Mouse (Mus musculus): Measurements from ENCODE around the gene Polr2i. TPM values are rescaled to one million over a fixed set of nuclear protein-coding genes. Genes with fewer than 3 reads are reported as not detected.
A peak's percentile ranks its signal among the peaks of the same experiment; 100 is the strongest.

The Polr2i gene
- polyA plus RNA-seq, 1 experiment from 2014 or later = 145 TPM

DNA sequence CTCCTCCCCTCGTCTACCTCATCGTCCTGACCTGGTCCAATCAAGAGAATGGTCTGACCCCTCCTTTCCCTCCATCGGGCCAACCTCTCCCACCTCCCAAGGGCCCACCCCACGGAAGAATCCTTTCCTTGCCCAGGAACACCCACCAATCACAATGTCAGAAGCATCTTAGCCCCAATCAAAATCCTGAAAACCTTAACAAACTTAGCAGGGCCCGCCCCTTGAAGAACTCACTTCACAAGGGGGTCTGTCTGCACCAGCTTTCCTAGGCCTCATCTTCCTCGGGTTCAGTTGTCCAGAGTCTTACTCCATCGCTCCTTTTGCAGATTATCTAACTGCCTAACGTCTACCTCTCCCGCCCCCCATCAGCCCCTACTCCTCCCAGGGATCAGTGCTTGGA lies 38.7 kb upstream of the Polr2i start:
- 34% methylated on average over 9 of the region's 9 CpGs for WGBS
- H3K4me1 ChIP-seq (ENCODE audit: control insufficient read depth in 2 of 2, insufficient read depth in 2 of 2, low read length in 2 of 2) = peaks cover 9 to 12% of the 10 kb centered on the region in 2 experiments
- H3K36me3 ChIP-seq (ENCODE audit: control insufficient read depth, insufficient read depth, low read length) = peaks cover 48% of the 10 kb centered on the region
- no peaks in the 10 kb centered on the region for H3K27me3 ChIP-seq (ENCODE audit: control insufficient read depth, insufficient read depth, low read length)
- peak overlapping the region; percentile 71 to 75; a peak in 3 of 4 replicates for H3K4me3 ChIP-seq (ENCODE audit: control insufficient read depth in 1 of 2, insufficient read depth in 1 of 2, low read depth in 1 of 2, low read length in 2 of 2)
- H3K4me2 ChIP-seq (ENCODE audit: low read length) = peak overlapping the region; percentile 87
- no peak for ATAC-seq (ENCODE audit: insufficient number of reproducible peaks, insufficient read depth, low FRiP score, low read depth)
- no peaks in the 10 kb centered on the region for H3K9me3 ChIP-seq (ENCODE audit: control insufficient read depth, low read length)
- H3K27ac ChIP-seq (replicated peaks in 1 of 2; ENCODE audit: control insufficient read depth in 1 of 2, insufficient read depth in 1 of 2, low read depth in 2 of 2, low read length in 2 of 2) = no peak overlapping the region
- H3K9ac ChIP-seq (ENCODE audit: low read length) = peak overlapping the region; percentile 64

- Histone ChIP-seq H3K4me1 (ENCODE audit: control insufficient read depth in 2 of 2, insufficient read depth in 2 of 2, low read length in 2 of 2) (peaks cover 12 to 16% of the 10 kb centered on the region in 2 experiments), H3K4me3 (ENCODE audit: control insufficient read depth in 1 of 2, insufficient read depth in 1 of 2, low read depth in 1 of 2, low read length in 2 of 2) (peak overlapping the region; percentile 71 to 75), H3K9ac (ENCODE audit: low read length) (peak overlapping the region; percentile 86), H3K9me3 (ENCODE audit: control insufficient read depth, low read length) (no peaks in the 10 kb centered on the region), H3K36me3 (ENCODE audit: control insufficient read depth, insufficient read depth, low read length) (peaks cover 42% of the 10 kb centered on the region), H3K27ac (replicated peaks in 1 of 2; ENCODE audit: control insufficient read depth in 1 of 2, insufficient read depth in 1 of 2, low read depth in 2 of 2, low read length in 2 of 2) (peak overlapping the region in 1 of 2 experiments; percentile 87; a peak in 2 of 4 replicates), H3K4me2 (ENCODE audit: low read length) (peak overlapping the region; percentile 87), H3K27me3 (ENCODE audit: control insufficient read depth, insufficient read depth, low read length) (no peaks in the 10 kb centered on the region)
- 1% methylated on average over 26 of the region's 26 CpGs for WGBS
- peak; percentile 52 for ATAC-seq (ENCODE audit: insufficient number of reproducible peaks, insufficient read depth, low FRiP score, low read depth)
These were observed 38.1 kb upstream of the Polr2i start for GRCm38 (mm10) chr7:30193581-30194100.

DNA sequence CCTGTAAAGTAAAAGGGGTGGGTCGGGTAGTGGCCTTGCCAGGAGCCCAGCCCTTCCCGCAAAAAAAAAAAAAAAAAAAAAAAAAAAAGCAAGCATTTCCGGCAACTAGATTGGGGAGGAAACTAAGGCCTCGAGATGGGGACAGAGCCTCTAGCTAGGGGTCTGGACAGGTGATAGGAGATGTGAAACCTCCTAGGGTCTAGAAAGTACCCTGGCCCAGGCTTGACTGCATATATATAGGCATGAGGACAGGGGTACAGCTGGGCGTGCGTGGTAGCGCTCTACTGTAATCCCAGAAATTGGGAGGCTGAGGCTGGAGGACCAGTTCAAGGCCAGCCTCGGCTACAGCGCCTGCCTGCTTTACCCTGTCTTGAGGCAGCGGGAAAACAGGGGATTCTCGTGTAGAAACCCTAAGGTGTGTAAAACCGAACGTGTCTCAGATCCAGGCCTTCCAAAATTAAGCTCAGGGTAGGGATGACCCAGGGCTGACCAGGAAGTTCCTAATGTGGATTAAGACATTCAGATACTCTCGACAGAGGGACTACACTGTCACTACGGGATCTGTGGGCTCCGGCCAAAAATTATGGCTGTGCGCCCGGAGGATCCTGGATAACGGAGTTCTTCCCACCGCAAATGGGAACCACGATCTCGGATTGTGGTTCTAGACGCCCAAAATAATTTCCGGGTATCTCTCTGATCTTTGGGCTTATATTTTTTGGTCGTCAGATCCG lies 37.5 kb upstream of the Polr2i start:
- Histone ChIP-seq H3K9me3 (ENCODE audit: control insufficient read depth, low read length) (no peaks in the 10 kb centered on the region), H3K9ac (ENCODE audit: low read length) (peak overlapping the region; percentile 86), H3K36me3 (ENCODE audit: control insufficient read depth, insufficient read depth, low read length) (peaks cover 36% of the 10 kb centered on the region), H3K4me2 (ENCODE audit: low read length) (peak overlapping the region; percentile 87), H3K4me1 (ENCODE audit: control insufficient read depth in 2 of 2, insufficient read depth in 2 of 2, low read length in 2 of 2) (peaks cover 12 to 16% of the 10 kb centered on the region in 2 experiments), H3K27me3 (ENCODE audit: control insufficient read depth, insufficient read depth, low read length) (no peaks in the 10 kb centered on the region), H3K27ac (replicated peaks in 1 of 2; ENCODE audit: control insufficient read depth in 1 of 2, insufficient read depth in 1 of 2, low read depth in 2 of 2, low read length in 2 of 2) (peak overlapping the region; percentile 80 to 87), H3K4me3 (ENCODE audit: control insufficient read depth in 1 of 2, insufficient read depth in 1 of 2, low read depth in 1 of 2, low read length in 2 of 2) (peak overlapping the region; percentile 71 to 75)
- under 1% methylated on average over 26 of the region's 26 CpGs for WGBS
- peak; percentile 8; the same call in 1 of the 2 replicates for ATAC-seq (ENCODE audit: insufficient number of reproducible peaks, insufficient read depth, low FRiP score, low read depth)

- WGBS = 0% methylated on average over 28 of the region's 28 CpGs
- Histone ChIP-seq H3K27ac (replicated peaks in 1 of 2; ENCODE audit: control insufficient read depth in 1 of 2, insufficient read depth in 1 of 2, low read depth in 2 of 2, low read length in 2 of 2) (peak overlapping the region; percentile 80 to 87), H3K4me2 (ENCODE audit: low read length) (peak overlapping the region; percentile 87), H3K36me3 (ENCODE audit: control insufficient read depth, insufficient read depth, low read length) (peaks cover 29% of the 10 kb centered on the region), H3K27me3 (ENCODE audit: control insufficient read depth, insufficient read depth, low read length) (no peaks in the 10 kb centered on the region), H3K9me3 (ENCODE audit: control insufficient read depth, low read length) (no peaks in the 10 kb centered on the region), H3K9ac (ENCODE audit: low read length) (peak overlapping the region; percentile 86), H3K4me3 (ENCODE audit: control insufficient read depth in 1 of 2, insufficient read depth in 1 of 2, low read depth in 1 of 2, low read length in 2 of 2) (peak overlapping the region; percentile 71 to 75), H3K4me1 (ENCODE audit: control insufficient read depth in 2 of 2, insufficient read depth in 2 of 2, low read length in 2 of 2) (peaks cover 12 to 16% of the 10 kb centered on the region in 2 experiments)
- ATAC-seq (ENCODE audit: insufficient number of reproducible peaks, insufficient read depth, low FRiP score, low read depth) = peak; percentile 88
These were observed 36.9 kb upstream of the Polr2i start for GRCm38 (mm10) chr7:30194884-30195283.

GRCm38 (mm10) chr7:30195461-30195860 lies 36.3 kb upstream of the Polr2i start:
- no peak for ATAC-seq (ENCODE audit: insufficient number of reproducible peaks, insufficient read depth, low FRiP score, low read depth)
- Histone ChIP-seq H3K36me3 (ENCODE audit: control insufficient read depth, insufficient read depth, low read length) (peaks cover 24% of the 10 kb centered on the region), H3K9me3 (ENCODE audit: control insufficient read depth, low read length) (no peaks in the 10 kb centered on the region), H3K4me1 (ENCODE audit: control insufficient read depth in 2 of 2, insufficient read depth in 2 of 2, low read length in 2 of 2) (peaks cover 12 to 16% of the 10 kb centered on the region in 2 experiments), H3K4me2 (ENCODE audit: low read length) (peak overlapping the region; percentile 87), H3K4me3 (ENCODE audit: control insufficient read depth in 1 of 2, insufficient read depth in 1 of 2, low read depth in 1 of 2, low read length in 2 of 2) (peak overlapping the region in 1 of 2 experiments; percentile 75; a peak in 1 of 4 replicates), H3K9ac (ENCODE audit: low read length) (no peak overlapping the region; the same call in 1 of the 2 replicates), H3K27me3 (ENCODE audit: control insufficient read depth, insufficient read depth, low read length) (no peaks in the 10 kb centered on the region), H3K27ac (replicated peaks in 1 of 2; ENCODE audit: control insufficient read depth in 1 of 2, insufficient read depth in 1 of 2, low read depth in 2 of 2, low read length in 2 of 2) (no peak overlapping the region)
- WGBS = 69% methylated on average over 6 of the region's 6 CpGs

- Histone ChIP-seq H3K9ac (ENCODE audit: low read length) (no peak overlapping the region), H3K4me3 (ENCODE audit: control insufficient read depth in 1 of 2, insufficient read depth in 1 of 2, low read depth in 1 of 2, low read length in 2 of 2) (no peak overlapping the region), H3K4me2 (ENCODE audit: low read length) (no peak overlapping the region), H3K4me1 (ENCODE audit: control insufficient read depth in 2 of 2, insufficient read depth in 2 of 2, low read length in 2 of 2) (peaks cover 12 to 16% of the 10 kb centered on the region in 2 experiments), H3K27me3 (ENCODE audit: control insufficient read depth, insufficient read depth, low read length) (no peaks in the 10 kb centered on the region), H3K36me3 (ENCODE audit: control insufficient read depth, insufficient read depth, low read length) (peaks cover 16% of the 10 kb centered on the region), H3K27ac (replicated peaks in 1 of 2; ENCODE audit: control insufficient read depth in 1 of 2, insufficient read depth in 1 of 2, low read depth in 2 of 2, low read length in 2 of 2) (no peak overlapping the region), H3K9me3 (ENCODE audit: control insufficient read depth, low read length) (no peaks in the 10 kb centered on the region)
- ATAC-seq (ENCODE audit: insufficient number of reproducible peaks, insufficient read depth, low FRiP score, low read depth) = no peak
- 65% methylated on average over 6 of the region's 6 CpGs for WGBS
These were observed 35.6 kb upstream of the Polr2i start for GRCm38 (mm10) chr7:30196171-30196570.

- Histone ChIP-seq H3K27ac (replicated peaks in 1 of 2; ENCODE audit: control insufficient read depth in 1 of 2, insufficient read depth in 1 of 2, low read depth in 2 of 2, low read length in 2 of 2) (no peak overlapping the region), H3K4me1 (ENCODE audit: control insufficient read depth in 2 of 2, insufficient read depth in 2 of 2, low read length in 2 of 2) (peaks cover 12 to 15% of the 10 kb centered on the region in 2 experiments), H3K4me3 (ENCODE audit: control insufficient read depth in 1 of 2, insufficient read depth in 1 of 2, low read depth in 1 of 2, low read length in 2 of 2) (no peak overlapping the region), H3K9me3 (ENCODE audit: control insufficient read depth, low read length) (no peaks in the 10 kb centered on the region), H3K36me3 (ENCODE audit: control insufficient read depth, insufficient read depth, low read length) (peaks cover 2% of the 10 kb centered on the region; the same call in 1 of the 2 replicates), H3K9ac (ENCODE audit: low read length) (no peak overlapping the region), H3K27me3 (ENCODE audit: control insufficient read depth, insufficient read depth, low read length) (no peaks in the 10 kb centered on the region), H3K4me2 (ENCODE audit: low read length) (no peak overlapping the region)
- 56% methylated on average over 5 of the region's 5 CpGs for WGBS
- no peak for ATAC-seq (ENCODE audit: insufficient number of reproducible peaks, insufficient read depth, low FRiP score, low read depth)
These were observed 34.1 kb upstream of the Polr2i start for GRCm38 (mm10) chr7:30197592-30198129.

All from heart, embryonic 14.5 days (tissue).